ENCODE assay signal across 15 mouse cellular contexts in genomic region chr13:98897577-98897976, GRCm38 (mm10).
"Had no signal": no experiment of that assay in that cellular context is flagged by ENCODE, and none has a peak within 500 bp of the region (broad histone marks: within the 10 kb centered on the region; RNA-seq: fewer than 3 reads in every experiment).

No protein-coding gene starts in this region.

- H3K27ac ChIP-seq: limb, embryonic 10.5 days; lung, embryonic 15.5 days; macrophage; midbrain, embryonic 15.5 days; neural tube, embryonic 12.5 days; stomach, embryonic 15.5 days had no signal

- H3K4me2 ChIP-seq: lung, embryonic 15.5 days; midbrain, embryonic 11.5 days; midbrain, embryonic 15.5 days; neural tube, embryonic 12.5 days; stomach, embryonic 15.5 days had no signal

- ATAC-seq: midbrain, embryonic 15.5 days had no signal

- H3K4me3 ChIP-seq: left cerebral cortex, adult 2 months; limb, embryonic 10.5 days; lung, embryonic 15.5 days; midbrain, embryonic 15.5 days; neural tube, embryonic 12.5 days; stomach, embryonic 15.5 days had no signal

- DNase-seq: kidney, adult 9 months; kidney, postnatal 10 days; lung, postnatal 14 days; right cerebral cortex, postnatal 4 days; thymus, adult 2 months; thymus, postnatal 36 days had no signal

- H3K27me3 ChIP-seq: lung, embryonic 15.5 days; megakaryocyte, embryonic 14.5 days; midbrain, embryonic 15.5 days; neural tube, embryonic 12.5 days; stomach, embryonic 15.5 days had no signal

- H3K9me3 ChIP-seq: limb, embryonic 10.5 days; lung, embryonic 15.5 days; megakaryocyte, embryonic 14.5 days; midbrain, embryonic 15.5 days; neural tube, embryonic 12.5 days; stomach, embryonic 15.5 days had no signal

- H3K9ac ChIP-seq: lung, embryonic 15.5 days; midbrain, embryonic 15.5 days; neural tube, embryonic 12.5 days; stomach, embryonic 15.5 days had no signal
